Mouse (Mus musculus) induced T-regulatory cell, adult 2 months (primary cell): ENCODE results near the gene Rcsd1.

Experiments
- DNase-seq: peaks from one replicate; pipeline ENCODE4 v3.0.0-alpha.2; 2012; ENCODE audit warnings: low read depth

Rcsd1 gene

GRCm38 (mm10) chr1:165717711-165718542 lies 8.4 kb upstream of the Rcsd1 start:
- peak; percentile 78 for DNase-seq

- DNase-seq = no peak
These were observed 6.9 kb upstream of the Rcsd1 start for GRCm38 (mm10) chr1:165716426-165716825.

GRCm38 (mm10) chr1:165713798-165714197 lies 4.2 kb upstream of the Rcsd1 start:
- no peak for DNase-seq

DNA sequence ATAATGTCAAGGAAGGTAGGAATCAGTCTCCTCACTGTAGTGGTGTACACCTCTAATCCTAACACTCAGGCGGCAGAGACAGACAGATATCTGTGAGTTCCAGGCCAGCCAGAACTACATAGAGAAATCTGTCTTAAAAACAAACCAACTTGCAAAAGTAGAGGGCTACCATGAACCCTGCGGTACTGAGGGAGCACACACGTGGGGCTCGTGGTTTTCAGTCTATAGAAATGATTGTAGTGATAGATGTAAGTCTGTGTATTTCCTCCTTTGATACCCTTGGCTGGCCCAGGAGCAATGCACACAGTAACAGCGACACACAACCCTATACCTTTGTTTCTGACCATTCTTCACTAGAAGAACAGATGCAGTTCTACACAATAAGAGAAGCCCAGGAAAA lies 2.4 kb upstream of the Rcsd1 start:
- peak; percentile 68 for DNase-seq

GRCm38 (mm10) chr1:165708686-165709380 lies 724 bp downstream of the Rcsd1 start:
- DNase-seq = peak; percentile 83

DNA sequence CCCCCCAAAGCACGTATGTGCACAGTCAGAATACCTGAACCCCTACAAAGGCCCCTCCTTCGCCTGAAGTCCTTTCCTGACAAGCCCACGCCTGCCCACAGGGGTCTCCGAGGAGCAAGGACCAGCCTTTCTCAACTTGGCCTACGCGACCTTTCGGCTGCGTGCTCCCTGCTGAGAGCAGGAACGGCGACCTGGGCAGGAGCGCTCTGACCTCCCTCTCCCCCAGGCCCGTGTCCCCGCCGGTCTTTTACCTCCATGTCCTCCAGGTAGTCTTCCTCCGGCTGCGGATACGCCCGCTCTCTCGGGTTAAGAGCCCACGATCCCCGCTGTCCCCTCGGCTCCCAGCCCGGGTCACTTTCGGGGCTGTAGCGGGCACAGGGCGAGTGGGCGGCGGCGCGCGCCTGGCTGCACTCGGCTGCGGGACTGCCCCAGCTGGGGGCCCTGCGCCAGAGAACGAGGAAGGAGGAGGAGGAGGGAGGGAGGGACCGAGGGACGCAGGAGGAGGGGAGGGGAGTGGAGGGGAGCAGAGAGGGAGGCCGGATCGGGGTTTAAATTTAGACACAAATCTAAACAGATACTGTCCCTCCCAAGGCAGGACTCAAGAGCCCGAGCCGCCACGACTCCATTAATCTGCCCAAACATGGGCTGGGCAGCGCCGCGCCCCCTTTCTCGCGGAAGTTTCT lies 1.8 kb downstream of the Rcsd1 start:
- DNase-seq = peak; percentile 79

DNA sequence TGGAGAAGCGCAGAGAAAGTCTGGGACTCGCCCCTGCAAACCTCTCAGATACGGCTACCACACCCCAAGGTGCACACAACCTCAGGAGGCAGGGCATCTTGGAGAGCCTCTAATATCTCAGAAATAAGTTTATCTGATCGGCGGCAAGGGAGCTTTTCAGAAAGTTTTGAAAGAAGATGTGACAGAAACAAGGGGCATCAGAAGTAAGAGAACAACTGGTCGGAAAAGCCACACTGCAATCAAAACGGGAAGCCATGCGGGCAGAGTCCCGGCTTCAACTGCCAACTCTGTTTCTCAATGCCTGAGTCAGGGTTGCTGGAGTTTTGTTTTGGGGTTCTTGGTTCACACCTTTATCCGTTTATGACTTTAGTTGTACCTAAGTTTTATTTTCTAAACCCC lies 2.3 kb downstream of the Rcsd1 start:
- peak; percentile 71 for DNase-seq

DNA sequence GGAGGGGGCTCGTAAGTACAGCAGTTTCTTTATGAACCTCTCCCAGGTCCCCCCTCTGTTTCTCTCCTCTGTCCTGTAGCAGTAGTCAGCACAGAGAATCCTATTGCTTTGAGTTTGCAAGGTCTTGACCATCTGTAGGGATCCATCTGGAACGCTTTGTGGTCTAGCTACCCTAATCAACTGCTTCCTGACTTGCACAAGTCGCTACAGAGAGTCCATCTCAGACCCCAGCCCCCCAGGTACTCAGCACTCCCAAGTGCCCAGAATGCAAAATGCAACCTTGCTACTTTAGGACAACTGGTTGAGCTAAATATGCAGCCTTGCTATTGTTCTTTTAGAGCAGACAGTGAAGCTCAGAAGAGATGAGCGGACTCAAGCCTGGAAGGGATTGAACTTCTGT lies 3.1 kb downstream of the Rcsd1 start:
- no peak for DNase-seq

DNA sequence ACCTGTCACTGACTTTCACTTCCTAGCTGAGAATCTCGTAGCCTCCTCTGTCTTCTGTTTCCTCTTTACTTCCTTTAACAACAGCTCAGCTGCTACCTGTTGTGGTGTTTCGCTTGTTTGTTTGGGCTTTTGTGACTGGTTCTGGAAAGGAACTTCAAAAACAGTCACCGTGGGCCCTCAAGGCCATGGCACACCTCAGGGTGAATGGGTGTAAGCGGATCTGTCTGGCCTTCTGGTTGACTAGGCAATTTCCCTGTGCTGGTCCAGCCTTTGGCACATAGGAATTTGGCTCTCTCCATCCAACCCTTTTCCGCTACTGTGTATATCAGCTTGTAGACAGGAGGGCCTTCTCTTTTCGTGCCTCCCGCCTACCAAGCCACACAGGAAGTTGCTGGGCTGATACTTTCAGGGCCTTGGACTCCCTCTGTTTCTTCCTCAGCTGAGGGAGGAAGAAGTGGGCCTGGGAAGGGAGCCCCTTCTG lies 3.6 kb downstream of the Rcsd1 start:
- peak; percentile 77 for DNase-seq

- DNase-seq = peak; percentile 65
These were observed 4.2 kb downstream of the Rcsd1 start for GRCm38 (mm10) chr1:165705368-165705767.

DNA sequence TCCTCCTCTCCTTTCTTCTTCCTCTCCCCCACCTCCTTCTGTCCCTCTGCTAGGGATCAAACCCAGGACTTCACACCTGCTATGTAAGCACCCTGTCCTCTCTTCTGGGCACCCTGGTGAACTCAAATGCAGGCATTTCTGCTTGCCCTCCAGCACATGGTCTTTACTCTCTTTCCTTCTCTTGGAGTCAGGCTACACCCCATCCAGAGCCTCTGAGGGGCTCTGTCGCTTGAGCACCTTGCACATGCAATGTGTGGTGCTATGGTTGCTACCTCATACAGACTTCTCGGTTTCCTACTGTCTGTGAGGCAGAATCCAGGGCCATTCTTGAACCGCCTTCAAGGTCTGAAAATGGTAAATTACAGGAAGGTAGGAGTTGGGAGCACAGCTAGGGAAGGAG lies 4.7 kb downstream of the Rcsd1 start:
- peak; percentile 38 for DNase-seq

- DNase-seq = peak; percentile 60
These were observed 7.1 kb downstream of the Rcsd1 start for GRCm38 (mm10) chr1:165702221-165703031.

DNA sequence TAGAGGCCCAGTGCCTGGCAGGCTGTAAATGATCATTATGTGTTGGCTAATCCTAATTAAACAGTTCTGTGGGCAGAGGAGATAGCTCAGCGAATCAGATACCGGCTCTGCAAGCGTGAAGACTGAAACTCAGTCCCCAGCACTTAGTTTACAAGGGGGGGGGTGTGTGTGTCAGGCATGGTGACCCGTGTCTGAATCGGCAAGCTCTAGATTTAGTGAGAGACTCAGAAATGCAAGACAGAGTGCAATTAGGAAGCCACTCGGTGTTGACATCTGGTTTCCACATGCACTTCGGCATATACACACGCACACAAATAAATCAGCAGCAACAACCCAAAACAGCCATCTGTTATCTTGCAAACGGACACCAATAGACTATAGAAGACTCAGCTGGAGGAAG lies 8.0 kb downstream of the Rcsd1 start:
- DNase-seq = no peak

DNA sequence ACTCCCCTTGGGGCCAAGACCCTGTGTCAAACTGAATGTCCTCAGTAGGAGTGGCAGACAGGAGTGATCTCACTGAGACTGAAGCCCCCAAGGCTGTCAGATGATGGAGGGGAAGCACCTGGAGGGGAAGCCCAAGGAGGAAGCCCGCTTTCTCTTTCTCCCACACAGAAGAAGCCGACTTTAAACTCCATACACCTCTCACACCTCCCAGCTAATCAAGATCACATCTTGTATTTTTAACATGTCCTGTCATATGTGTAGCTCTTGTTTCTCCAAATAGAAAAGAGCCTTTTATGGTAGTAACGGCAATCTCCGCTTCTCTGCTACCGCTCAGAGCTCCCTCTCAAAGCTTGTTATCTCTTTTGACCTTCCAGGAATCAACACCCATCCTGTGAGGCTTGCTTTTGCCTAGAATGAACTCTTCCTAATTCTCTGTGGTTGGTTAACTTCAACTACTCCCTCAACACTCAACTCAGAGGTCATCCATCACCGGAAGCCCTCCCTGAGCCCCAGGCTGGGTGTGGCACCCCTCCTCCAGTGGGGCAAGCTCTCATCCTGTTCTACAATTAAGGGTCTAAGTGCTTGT lies 8.5 kb downstream of the Rcsd1 start:
- peak; percentile 90 for DNase-seq

GRCm38 (mm10) chr1:165700376-165700815 lies 9.2 kb downstream of the Rcsd1 start:
- peak; percentile 87 for DNase-seq

GRCm38 (mm10) chr1:165697701-165698100 lies 11.9 kb downstream of the Rcsd1 start:
- DNase-seq = peak; percentile 57

- DNase-seq = no peak
These were observed 12.7 kb downstream of the Rcsd1 start for GRCm38 (mm10) chr1:165696870-165697269.

DNA sequence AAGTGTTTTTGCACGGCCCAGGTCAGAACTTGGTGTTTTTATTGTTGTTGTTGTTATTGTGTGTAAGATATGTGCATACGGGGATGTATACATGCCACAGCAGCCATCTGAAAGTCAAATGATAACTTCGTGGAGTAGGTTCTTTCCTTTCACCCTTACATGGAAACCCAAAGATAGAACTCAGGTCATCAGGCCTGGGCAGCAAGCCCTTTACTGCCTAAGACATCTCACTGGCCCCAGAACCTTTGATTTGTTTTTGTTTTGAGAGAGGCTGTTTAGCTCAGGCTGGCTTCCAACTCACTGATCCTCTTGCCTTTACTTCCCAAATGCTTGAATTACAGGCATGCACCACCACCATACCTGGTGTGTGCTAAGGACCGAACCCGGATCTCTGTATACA lies 13.5 kb downstream of the Rcsd1 start:
- DNase-seq = no peak

- DNase-seq = no peak
These were observed 14.1 kb downstream of the Rcsd1 start for GRCm38 (mm10) chr1:165695392-165696014.

DNA sequence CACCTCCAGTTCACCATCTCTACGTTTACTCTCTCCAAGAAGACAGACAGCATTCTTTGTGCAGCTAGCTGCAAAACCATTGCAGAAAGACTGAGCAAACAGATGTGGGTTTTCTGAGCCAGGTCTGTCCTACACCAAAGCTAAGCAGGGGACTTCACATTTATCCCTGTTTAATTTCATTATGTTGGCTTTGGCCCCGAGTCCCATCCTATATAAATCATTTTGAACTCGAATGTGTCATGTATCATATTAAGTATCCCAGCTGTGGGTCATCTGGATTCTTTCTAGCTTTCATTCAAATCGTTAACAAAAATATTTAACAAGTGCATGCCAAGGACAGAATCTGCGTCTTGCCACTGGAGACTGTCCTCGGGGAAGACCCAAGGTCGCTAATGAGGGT lies 15.7 kb downstream of the Rcsd1 start:
- DNase-seq = no peak

- DNase-seq = peak; percentile 77
These were observed 18.0 kb downstream of the Rcsd1 start for GRCm38 (mm10) chr1:165691516-165691915.
